Mouse (Mus musculus): ENCODE data around the gene Jph4. TPM values are rescaled to one million over a fixed set of nuclear protein-coding genes. Genes with fewer than 3 reads are reported as not detected.
A peak's percentile ranks its signal among the peaks of the same experiment; 100 is the strongest.

Gene Jph4
- polyA plus RNA-seq, 1 experiment from 2014 or later, result 0.18 TPM

- 14% methylated on average over 23 of the region's 23 CpGs for WGBS
- peak; percentile 29; the same call in 1 of the 2 replicates for ATAC-seq (ENCODE audit: low read depth)
- H3K9me3 ChIP-seq (ENCODE audit: control insufficient read depth, low read length), result no peaks in the 10 kb centered on the region
- H3K9ac ChIP-seq (ENCODE audit: low read length), result 0 out of 2 replicates have a peak overlapping the region, but pooled peaks have one; percentile 40
- H3K4me3 ChIP-seq (ENCODE audit: low read length), result peak overlapping the region; percentile 17; the same call in 1 of the 2 replicates
- H3K36me3 ChIP-seq (ENCODE audit: control insufficient read depth, insufficient read depth, low read length), result no peaks in the 10 kb centered on the region
- H3K4me1 ChIP-seq (replicated peaks; ENCODE audit: control insufficient read depth, insufficient read depth, low read length), result peaks cover 4% of the 10 kb centered on the region; the same call in 1 of the 2 replicates
- no peak overlapping the region for H3K27ac ChIP-seq (ENCODE audit: low read length)
- H3K27me3 ChIP-seq (ENCODE audit: control insufficient read depth, insufficient read depth, low read depth, low read length), result peaks cover 6% of the 10 kb centered on the region
- H3K4me2 ChIP-seq (ENCODE audit: low read depth, low read length), result peak overlapping the region; percentile 45
Observed at GRCm38 (mm10) chr14:55078366-55078989, 38.3 kb downstream of the Jph4 start.

- Histone ChIP-seq H3K4me1 (replicated peaks; ENCODE audit: control insufficient read depth, insufficient read depth, low read length) (peaks cover 4% of the 10 kb centered on the region; the same call in 1 of the 2 replicates), H3K9me3 (ENCODE audit: control insufficient read depth, low read length) (no peaks in the 10 kb centered on the region), H3K4me2 (ENCODE audit: low read depth, low read length) (no peak overlapping the region), H3K9ac (ENCODE audit: low read length) (no peak overlapping the region), H3K36me3 (ENCODE audit: control insufficient read depth, insufficient read depth, low read length) (no peaks in the 10 kb centered on the region), H3K27me3 (ENCODE audit: control insufficient read depth, insufficient read depth, low read depth, low read length) (peaks cover 6% of the 10 kb centered on the region), H3K27ac (ENCODE audit: low read length) (no peak overlapping the region), H3K4me3 (ENCODE audit: low read length) (no peak overlapping the region)
- 39% methylated on average over 15 of the region's 15 CpGs for WGBS
- ATAC-seq (ENCODE audit: low read depth), result no peak
Observed at GRCm38 (mm10) chr14:55077481-55078365, 39.0 kb downstream of the Jph4 start.

- H3K9ac ChIP-seq (ENCODE audit: low read length), result no peak overlapping the region
- ATAC-seq (ENCODE audit: low read depth), result no peak
- H3K4me1 ChIP-seq (replicated peaks; ENCODE audit: control insufficient read depth, insufficient read depth, low read length), result peaks cover 4% of the 10 kb centered on the region; the same call in 1 of the 2 replicates
- H3K4me2 ChIP-seq (ENCODE audit: low read depth, low read length), result no peak overlapping the region
- peaks cover 6% of the 10 kb centered on the region for H3K27me3 ChIP-seq (ENCODE audit: control insufficient read depth, insufficient read depth, low read depth, low read length)
- H3K9me3 ChIP-seq (ENCODE audit: control insufficient read depth, low read length), result no peaks in the 10 kb centered on the region
- 69% methylated on average over 3 of the region's 3 CpGs for WGBS
- H3K36me3 ChIP-seq (ENCODE audit: control insufficient read depth, insufficient read depth, low read length), result no peaks in the 10 kb centered on the region
- H3K27ac ChIP-seq (ENCODE audit: low read length), result no peak overlapping the region
- no peak overlapping the region for H3K4me3 ChIP-seq (ENCODE audit: low read length)
Observed at GRCm38 (mm10) chr14:55076956-55077355, 39.8 kb downstream of the Jph4 start.

GRCm38 (mm10) chr14:55076224-55076623 is 40.5 kb downstream of the Jph4 start:
- no peak for ATAC-seq (ENCODE audit: low read depth)
- WGBS, result 28% methylated on average over 6 of the region's 6 CpGs
- Histone ChIP-seq H3K27me3 (ENCODE audit: control insufficient read depth, insufficient read depth, low read depth, low read length) (peaks cover 6% of the 10 kb centered on the region), H3K4me2 (ENCODE audit: low read depth, low read length) (no peak overlapping the region), H3K9me3 (ENCODE audit: control insufficient read depth, low read length) (no peaks in the 10 kb centered on the region), H3K27ac (ENCODE audit: low read length) (no peak overlapping the region), H3K4me1 (replicated peaks; ENCODE audit: control insufficient read depth, insufficient read depth, low read length) (peaks cover 4% of the 10 kb centered on the region; the same call in 1 of the 2 replicates), H3K36me3 (ENCODE audit: control insufficient read depth, insufficient read depth, low read length) (no peaks in the 10 kb centered on the region), H3K4me3 (ENCODE audit: low read length) (no peak overlapping the region), H3K9ac (ENCODE audit: low read length) (no peak overlapping the region)

GRCm38 (mm10) chr14:55074416-55074815 is 42.3 kb downstream of the Jph4 start:
- no peak overlapping the region for H3K4me2 ChIP-seq (ENCODE audit: low read depth, low read length)
- H3K27me3 ChIP-seq (ENCODE audit: control insufficient read depth, insufficient read depth, low read depth, low read length), result peaks cover 6% of the 10 kb centered on the region
- 91% methylated on average over 12 of the region's 12 CpGs for WGBS

GRCm38 (mm10) chr14:55071756-55072155 is 45.0 kb downstream of the Jph4 start:
- Histone ChIP-seq H3K36me3 (ENCODE audit: control insufficient read depth, insufficient read depth, low read length) (no peaks in the 10 kb centered on the region; the same call in 1 of the 2 replicates), H3K4me3 (ENCODE audit: low read length) (no peak overlapping the region), H3K9ac (ENCODE audit: low read length) (no peak overlapping the region), H3K27me3 (ENCODE audit: control insufficient read depth, insufficient read depth, low read depth, low read length) (no peaks in the 10 kb centered on the region), H3K4me2 (ENCODE audit: low read depth, low read length) (no peak overlapping the region), H3K27ac (ENCODE audit: low read length) (no peak overlapping the region), H3K4me1 (replicated peaks; ENCODE audit: control insufficient read depth, insufficient read depth, low read length) (no peaks in the 10 kb centered on the region), H3K9me3 (ENCODE audit: control insufficient read depth, low read length) (no peaks in the 10 kb centered on the region)
- WGBS, result 29% methylated on average over 19 of the region's 19 CpGs
- ATAC-seq (ENCODE audit: low read depth), result no peak

More at GRCm38 (mm10) chr14:55074416-55074815, 42.3 kb downstream of the Jph4 start:
- Histone ChIP-seq H3K9ac (ENCODE audit: low read length) (no peak overlapping the region), H3K9me3 (ENCODE audit: control insufficient read depth, low read length) (no peaks in the 10 kb centered on the region), H3K36me3 (ENCODE audit: control insufficient read depth, insufficient read depth, low read length) (no peaks in the 10 kb centered on the region), H3K27ac (ENCODE audit: low read length) (no peak overlapping the region), H3K4me1 (replicated peaks; ENCODE audit: control insufficient read depth, insufficient read depth, low read length) (peaks cover 1% of the 10 kb centered on the region; the same call in 1 of the 2 replicates), H3K4me3 (ENCODE audit: low read length) (no peak overlapping the region)
- no peak for ATAC-seq (ENCODE audit: low read depth)

GRCm38 (mm10) chr14:55066042-55066441 is 50.7 kb downstream of the Jph4 start:
- ATAC-seq (ENCODE audit: low read depth), result no peak
- H3K36me3 ChIP-seq (ENCODE audit: control insufficient read depth, insufficient read depth, low read length), result peaks cover 2% of the 10 kb centered on the region; the same call in 1 of the 2 replicates
- H3K4me2 ChIP-seq (ENCODE audit: low read depth, low read length), result no peak overlapping the region
- H3K9me3 ChIP-seq (ENCODE audit: control insufficient read depth, low read length), result no peaks in the 10 kb centered on the region
- H3K27me3 ChIP-seq (ENCODE audit: control insufficient read depth, insufficient read depth, low read depth, low read length), result no peaks in the 10 kb centered on the region
- WGBS, result 86% methylated on average over 8 of the region's 8 CpGs
- H3K9ac ChIP-seq (ENCODE audit: low read length), result no peak overlapping the region
- H3K4me3 ChIP-seq (ENCODE audit: low read length), result no peak overlapping the region
- no peak overlapping the region for H3K27ac ChIP-seq (ENCODE audit: low read length)
- peaks cover 3% of the 10 kb centered on the region for H3K4me1 ChIP-seq (replicated peaks; ENCODE audit: control insufficient read depth, insufficient read depth, low read length)

- no peaks in the 10 kb centered on the region for H3K9me3 ChIP-seq (ENCODE audit: control insufficient read depth, low read length)
- no peak overlapping the region for H3K4me2 ChIP-seq (ENCODE audit: low read depth, low read length)
- H3K27ac ChIP-seq (ENCODE audit: low read length), result no peak overlapping the region
- H3K4me3 ChIP-seq (ENCODE audit: low read length), result no peak overlapping the region
- 81% methylated on average over 13 of the region's 13 CpGs for WGBS
- peaks cover 2% of the 10 kb centered on the region; the same call in 1 of the 2 replicates for H3K36me3 ChIP-seq (ENCODE audit: control insufficient read depth, insufficient read depth, low read length)
- no peaks in the 10 kb centered on the region for H3K27me3 ChIP-seq (ENCODE audit: control insufficient read depth, insufficient read depth, low read depth, low read length)
- H3K4me1 ChIP-seq (replicated peaks; ENCODE audit: control insufficient read depth, insufficient read depth, low read length), result peaks cover 3% of the 10 kb centered on the region
- no peak for ATAC-seq (ENCODE audit: low read depth)
- no peak overlapping the region for H3K9ac ChIP-seq (ENCODE audit: low read length)
Observed at GRCm38 (mm10) chr14:55065391-55065790, 51.3 kb downstream of the Jph4 start.
